ENCODE assay signal across 7 mouse cellular contexts in the genomic region with DNA sequence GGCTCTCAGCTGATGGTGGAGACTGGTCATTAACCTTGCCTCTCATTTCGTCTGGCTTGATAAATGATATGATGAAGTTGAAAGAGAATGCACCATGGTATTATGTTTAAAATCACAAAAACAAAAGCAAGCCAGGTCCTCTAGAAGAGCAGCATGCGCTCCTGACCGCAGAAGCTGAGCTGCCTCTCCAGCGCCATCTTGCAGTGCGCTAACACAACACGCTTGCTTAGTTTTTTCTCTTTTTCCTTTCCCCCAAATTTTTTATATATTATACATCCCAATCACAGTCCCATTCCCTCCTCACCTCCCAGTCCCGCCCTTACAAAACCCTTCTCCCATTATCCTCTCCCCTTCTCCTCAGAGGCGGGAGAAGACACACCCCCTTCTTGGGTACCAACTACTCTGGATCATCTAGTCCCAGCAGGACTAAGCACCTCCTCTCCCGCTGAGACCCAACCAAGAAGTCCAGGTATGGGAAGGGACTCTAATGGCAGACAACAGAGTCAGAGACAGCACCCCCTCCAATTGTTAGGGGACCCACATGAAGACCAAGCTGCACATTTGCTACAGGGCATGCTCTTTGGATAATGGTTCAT. TPM values are rescaled to one million over a fixed set of nuclear protein-coding genes. Genes with fewer than 3 reads are reported as not detected.
DNase-seq lines count a peak whose midpoint lies in the region; ATAC-seq and TF ChIP-seq lines count a peak whose summit lies in the region.

No protein-coding gene starts in this region.

- peak overlapping the region; percentile 75 for H3K4me2 ChIP-seq in heart, postnatal 0 days (ENCODE audit: low read depth, low read length)

- H3K27ac ChIP-seq in heart, postnatal 0 days (ENCODE audit: low read depth), result peak overlapping the region; percentile 76
- H3K27ac ChIP-seq in midbrain, embryonic 10.5 days (replicated peaks), result peak overlapping the region; percentile 53

- H3K9ac ChIP-seq in heart, postnatal 0 days (replicated peaks; ENCODE audit: low read depth, low read length), result peak overlapping the region; percentile 55; the same call in 1 of the 2 replicates

- ATAC-seq in common myeloid progenitor, adult 5-6 weeks (replicated peaks; ENCODE audit: low read depth, poor library complexity, severe bottlenecking), result peak; percentile 63
- peak; percentile 58 for ATAC-seq in heart, postnatal 0 days (ENCODE audit: insufficient read depth, low read depth)
- ATAC-seq in CD4-positive, CD25-positive, alpha-beta regulatory T cell, adult 4 months, result no peak

- peak; percentile 30 for TF ChIP-seq CTCF in heart, postnatal 0 days (IDR thresholded peaks at IDR 0.05; ENCODE audit: low read depth)

- no peaks in the 10 kb centered on the region for H3K36me3 ChIP-seq in heart, postnatal 0 days (replicated peaks; ENCODE audit: control insufficient read depth, insufficient read depth, low read length)
- H3K36me3 ChIP-seq in midbrain, embryonic 10.5 days, result no peaks in the 10 kb centered on the region

- peak; percentile 16 to 45 for DNase-seq in layer of hippocampus, postnatal 10 days (ENCODE audit: low spot score in 2 of 2)
- no peak for DNase-seq in layer of hippocampus, postnatal 36 days
- no peak for DNase-seq in heart, postnatal 0 days (ENCODE audit: low spot score)
- peak; percentile 43 for DNase-seq in midbrain, embryonic 10.5 days (ENCODE audit: low spot score)
- no peak for DNase-seq in thymus, postnatal 14 days

- WGBS in heart, postnatal 0 days, result 16% methylated on average over 9 of the region's 9 CpGs
- WGBS in midbrain, embryonic 10.5 days, result 19% methylated on average over 9 of the region's 9 CpGs

- TF ChIP-seq EP300 in heart, postnatal 0 days (IDR thresholded peaks at IDR 0.05; ENCODE audit: low read depth), result no peak

- H3K27me3 ChIP-seq in heart, postnatal 0 days (ENCODE audit: control insufficient read depth, insufficient read depth, low read length), result no peaks in the 10 kb centered on the region; the same call in 1 of the 2 replicates
- H3K27me3 ChIP-seq in midbrain, embryonic 10.5 days (ENCODE audit: low read depth, poor library complexity, severe bottlenecking), result peaks cover 40% of the 10 kb centered on the region

- peak overlapping the region; percentile 53 for H3K4me3 ChIP-seq in heart, postnatal 0 days (ENCODE audit: low read depth, low read length)
- peak overlapping the region; percentile 55 for H3K4me3 ChIP-seq in midbrain, embryonic 10.5 days

- peaks cover 9% of the 10 kb centered on the region; the same call in 1 of the 2 replicates for H3K4me1 ChIP-seq in heart, postnatal 0 days (ENCODE audit: control insufficient read depth, insufficient read depth)
- H3K4me1 ChIP-seq in midbrain, embryonic 10.5 days, result peaks cover 9% of the 10 kb centered on the region

- no peaks in the 10 kb centered on the region for H3K9me3 ChIP-seq in heart, postnatal 0 days (replicated peaks; ENCODE audit: control insufficient read depth, low read length)
- H3K9me3 ChIP-seq in midbrain, embryonic 10.5 days (replicated peaks), result no peaks in the 10 kb centered on the region

RNA-seq across cellular contexts. Expression of a gene that starts 0.4 kb away (rescaled TPM):
- 10 to 100 TPM; 12.0 to 13.8 TPM for total RNA-seq in layer of hippocampus, postnatal 10 days (2021)
- 10 to 100 TPM; 10.2 to 10.3 TPM for total RNA-seq in layer of hippocampus, postnatal 36 days (2021)
- not detected in 2 replicates for total RNA-seq in common myeloid progenitor, adult 5-6 weeks (2017)
- 1.6 and 1.7 TPM in 2 replicates for total RNA-seq in heart, postnatal 0 days (2014; rRNA removed; ENCODE audit: low replicate concordance)
- 2.9 TPM in 2 replicates for polyA plus RNA-seq in heart, postnatal 0 days (2015; fragmentation: Nextera tagmentation; extraction: Ambion mirVana)
- polyA plus RNA-seq in midbrain, embryonic 10.5 days (2016; fragmentation: Nextera tagmentation; extraction: Ambion mirVana), result 0.07 TPM in 1 of 2 replicates, not detected in the other
- polyA plus RNA-seq in CD4-positive, CD25-positive, alpha-beta regulatory T cell, adult 4 months (2017; shearing (Covaris generic)), result not detected

RNA-seq across cellular contexts. Expression of a gene that starts 43.5 kb away (rescaled TPM):
- under 1 TPM; 0.11 TPM for total RNA-seq in layer of hippocampus, postnatal 10 days (2021)
- total RNA-seq in layer of hippocampus, postnatal 36 days (2021), result not detected
- total RNA-seq in common myeloid progenitor, adult 5-6 weeks (2017), result not detected in 2 replicates
- total RNA-seq in heart, postnatal 0 days (2014; rRNA removed; ENCODE audit: low replicate concordance), result not detected in 2 replicates
- not detected in 2 replicates for polyA plus RNA-seq in heart, postnatal 0 days (2015; fragmentation: Nextera tagmentation; extraction: Ambion mirVana)
- 0.02 TPM in 1 of 2 replicates, not detected in the other for polyA plus RNA-seq in midbrain, embryonic 10.5 days (2016; fragmentation: Nextera tagmentation; extraction: Ambion mirVana)
- not detected for polyA plus RNA-seq in CD4-positive, CD25-positive, alpha-beta regulatory T cell, adult 4 months (2017; shearing (Covaris generic))

Comparison
In these comparisons a context has a peak if more than half of its experiments do, and no peak if none do; other contexts are left out.
1. DNase-seq: peak in layer of hippocampus, postnatal 10 days (2 of 2) and midbrain, embryonic 10.5 days (single experiment); none in layer of hippocampus, postnatal 36 days (0 of 2), heart, postnatal 0 days (single experiment) and thymus, postnatal 14 days (single experiment).